Mouse (Mus musculus) cerebral cortex, adult 2 months (tissue): ENCODE results near the gene Fkbp10.

Experiments used
- WGBS: fragments of 180-500 bp; shearing (Covaris S2); methylation state at CpG from one replicate; pipeline ENCODE4 v1.1.7; 2018; 5-methylcytosine and 5-hydroxymethylcytosine counted together

Gene Fkbp10

GRCm38 (mm10) chr11:100409686-100410085 is 5.8 kb upstream of the Fkbp10 start:
- 68% methylated on average over 3 of the region's 3 CpGs for WGBS

GRCm38 (mm10) chr11:100411736-100412135 is 3.8 kb upstream of the Fkbp10 start:
- 89% methylated on average over 11 of the region's 11 CpGs for WGBS

- WGBS = 83% methylated on average over 11 of the region's 11 CpGs
Measured at GRCm38 (mm10) chr11:100413541-100413940, 2.0 kb upstream of the Fkbp10 start.

GRCm38 (mm10) chr11:100414021-100414913 is 1.2 kb upstream of the Fkbp10 start, which contains the start of gene P3h4:
P3h4 (minus strand) TSS chr11:100414836.
- WGBS = 3% methylated on average over 93 of the region's 93 CpGs

GRCm38 (mm10) chr11:100421537-100421936 is 6.0 kb downstream of the Fkbp10 start:
- WGBS = 66% methylated on average over 8 of the region's 8 CpGs

- 94% methylated on average over 7 of the region's 7 CpGs for WGBS
Measured at GRCm38 (mm10) chr11:100423836-100424235, 8.3 kb downstream of the Fkbp10 start.

- WGBS = 38% methylated on average over 7 of the region's 7 CpGs
Measured at GRCm38 (mm10) chr11:100425851-100426250, 10.4 kb downstream of the Fkbp10 start.

GRCm38 (mm10) chr11:100426820-100427219 is 11.3 kb downstream of the Fkbp10 start:
- WGBS = 91% methylated on average over 3 of the region's 3 CpGs

GRCm38 (mm10) chr11:100428612-100429199 is 13.2 kb downstream of the Fkbp10 start:
- 16% methylated on average over 9 of the region's 9 CpGs for WGBS

GRCm38 (mm10) chr11:100430052-100430451 is 14.6 kb downstream of the Fkbp10 start:
- WGBS = 62% methylated on average over 7 of the region's 7 CpGs

GRCm38 (mm10) chr11:100432002-100432401 is 16.5 kb downstream of the Fkbp10 start:
- 98% methylated on average over 5 of the region's 5 CpGs for WGBS

GRCm38 (mm10) chr11:100435678-100436246 is 20.3 kb downstream of the Fkbp10 start:
- WGBS = 67% methylated on average over 9 of the region's 9 CpGs

- WGBS = 97% methylated on average over 1 of the region's 1 CpGs
Measured at GRCm38 (mm10) chr11:100437901-100438300, 22.4 kb downstream of the Fkbp10 start.

- WGBS = 2% methylated on average over 45 of the region's 52 CpGs
Measured at GRCm38 (mm10) chr11:100440691-100441522, 25.4 kb downstream of the Fkbp10 start.

GRCm38 (mm10) chr11:100441797-100442196 is 26.3 kb downstream of the Fkbp10 start, which contains the start of the genes Nt5c3b and Klhl10:
Nt5c3b (minus strand) TSS chr11:100441808.
Klhl10 (plus strand) TSS chr11:100441917.
- 90% methylated on average over 8 of the region's 8 CpGs for WGBS

- WGBS = 68% methylated on average over 6 of the region's 6 CpGs
Measured at GRCm38 (mm10) chr11:100442625-100443024, 27.1 kb downstream of the Fkbp10 start.

GRCm38 (mm10) chr11:100457247-100457646 is 41.8 kb downstream of the Fkbp10 start:
- 79% methylated on average over 4 of the region's 4 CpGs for WGBS

- 65% methylated on average over 5 of the region's 5 CpGs for WGBS
Measured at GRCm38 (mm10) chr11:100457711-100458110, 42.2 kb downstream of the Fkbp10 start.

- WGBS = 43% methylated on average over 10 of the region's 10 CpGs
Measured at GRCm38 (mm10) chr11:100462699-100463098, 47.2 kb downstream of the Fkbp10 start.

GRCm38 (mm10) chr11:100465229-100465792 is 49.8 kb downstream of the Fkbp10 start:
- WGBS = 95% methylated on average over 1 of the region's 1 CpGs

- 76% methylated on average over 1 of the region's 1 CpGs for WGBS
Measured at GRCm38 (mm10) chr11:100465833-100466232, 50.3 kb downstream of the Fkbp10 start.
